Mouse (Mus musculus): ENCODE measurements around the gene Ppp1r15a.
"Not testable (repeated sequence)": the region's sequence is repeated elsewhere in the genome, so short reads cannot be mapped to it uniquely, and the experiment has no call there.

Gene Ppp1r15a

DNA sequence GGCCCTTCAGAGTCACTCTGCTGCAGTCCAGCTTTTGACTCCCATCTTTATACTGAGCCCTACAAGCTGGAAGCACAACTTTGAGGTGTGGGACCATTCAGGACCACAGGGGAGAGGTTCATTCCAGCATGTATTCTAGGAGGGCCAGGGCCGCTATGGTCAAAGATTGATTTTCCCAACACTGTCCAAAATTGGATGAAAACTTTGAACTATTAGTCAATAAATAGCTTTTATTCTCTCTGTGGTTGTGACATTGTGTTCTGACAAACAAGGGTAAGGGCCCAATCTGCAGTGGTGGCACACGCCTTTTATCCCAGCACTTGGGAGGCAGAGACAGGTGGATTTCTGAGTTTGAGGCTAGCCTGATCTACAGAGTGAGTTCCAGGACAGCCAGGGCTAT, 27.9 kb upstream of the Ppp1r15a start:
- in situ Hi-C loops (cut with MboI; ENCODE audit: low pct_unique_long_range_greater_than_20kb in 1 of 2, low sequenced_read_pairs in 2 of 2, unreplicated experiment in 1 of 2) = no loop called here

DNA sequence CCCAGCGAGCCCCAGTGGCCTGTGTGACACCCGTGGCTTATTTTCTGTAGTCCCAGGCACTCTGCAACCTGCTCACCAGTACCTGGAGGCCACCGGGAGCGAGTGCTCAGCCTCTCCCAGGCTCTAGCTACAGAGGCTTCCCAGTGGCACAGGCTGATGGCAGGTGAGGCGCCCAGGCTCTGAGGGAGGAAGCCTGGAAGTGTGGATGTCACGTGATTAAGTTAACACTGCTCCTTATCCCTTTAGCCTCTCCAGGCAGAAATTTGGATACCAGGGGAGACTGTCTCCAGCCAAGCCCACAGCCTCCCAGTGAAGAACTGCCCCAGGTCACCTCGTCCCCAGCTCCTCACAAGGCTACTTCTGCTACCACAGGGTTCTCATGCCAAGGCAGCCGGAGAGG, 27.5 kb upstream of the Ppp1r15a start:
- in situ Hi-C loops (cut with MboI; ENCODE audit: low pct_unique_long_range_greater_than_20kb in 1 of 2, low sequenced_read_pairs in 2 of 2, unreplicated experiment in 1 of 2) = no loop called here

DNA sequence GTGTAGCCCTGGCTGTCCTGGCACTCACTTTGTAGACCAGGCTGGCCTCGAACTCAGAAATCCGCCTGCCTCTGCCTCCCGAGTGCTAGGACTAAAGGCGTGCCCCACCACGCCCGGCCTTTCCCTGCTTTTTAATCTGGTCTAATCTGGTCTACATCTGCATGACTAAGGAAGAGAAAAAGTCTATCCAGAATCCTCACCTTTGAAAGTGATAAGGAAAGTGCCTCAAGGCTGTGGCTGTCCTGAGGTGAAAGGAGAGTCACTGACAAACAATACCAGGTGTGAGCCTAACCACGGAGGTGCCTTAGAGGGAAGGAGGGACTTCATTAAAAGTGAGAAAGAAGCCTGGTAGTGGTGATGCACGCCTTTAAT, 25.4 kb upstream of the Ppp1r15a start:
- in situ Hi-C loops (cut with MboI; ENCODE audit: low pct_unique_long_range_greater_than_20kb in 1 of 2, low sequenced_read_pairs in 2 of 2, unreplicated experiment in 1 of 2) = no loop called here

DNA sequence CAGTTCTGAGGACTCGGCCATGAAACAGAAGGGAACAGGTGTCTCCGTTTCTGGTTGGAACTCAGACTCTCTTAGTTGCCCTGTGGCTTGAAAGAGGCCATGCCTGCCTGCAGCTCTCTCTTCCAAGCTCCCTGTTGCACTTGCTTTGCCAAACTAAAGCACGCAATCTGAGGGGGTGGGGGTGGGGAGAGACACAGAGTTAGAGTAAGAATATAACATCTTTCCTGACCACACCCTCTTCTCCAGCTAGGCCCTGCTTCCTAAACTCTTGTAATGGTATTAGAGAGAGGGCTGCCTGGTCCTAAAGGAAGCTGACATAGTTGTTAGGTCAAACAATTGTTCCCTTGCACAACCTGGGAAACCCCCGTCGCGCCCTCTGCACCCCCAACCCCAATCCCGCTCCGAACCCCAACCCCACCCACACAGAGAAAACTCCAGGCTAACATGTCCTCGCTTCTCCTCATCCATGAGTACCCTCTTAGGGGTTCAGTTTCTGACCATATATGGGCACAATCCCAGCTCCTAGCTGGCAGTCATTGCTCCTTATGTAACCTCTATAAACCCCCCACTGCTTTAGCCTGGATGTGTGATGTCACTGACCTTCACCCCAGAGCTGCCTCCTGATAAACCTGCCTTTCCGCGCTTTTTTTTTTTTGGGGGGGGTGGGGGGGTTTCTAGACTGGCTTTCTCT, 24.9 kb upstream of the Ppp1r15a start:
- in situ Hi-C loops (cut with MboI; ENCODE audit: low pct_unique_long_range_greater_than_20kb in 1 of 2, low sequenced_read_pairs in 2 of 2, unreplicated experiment in 1 of 2) = no loop called here

DNA sequence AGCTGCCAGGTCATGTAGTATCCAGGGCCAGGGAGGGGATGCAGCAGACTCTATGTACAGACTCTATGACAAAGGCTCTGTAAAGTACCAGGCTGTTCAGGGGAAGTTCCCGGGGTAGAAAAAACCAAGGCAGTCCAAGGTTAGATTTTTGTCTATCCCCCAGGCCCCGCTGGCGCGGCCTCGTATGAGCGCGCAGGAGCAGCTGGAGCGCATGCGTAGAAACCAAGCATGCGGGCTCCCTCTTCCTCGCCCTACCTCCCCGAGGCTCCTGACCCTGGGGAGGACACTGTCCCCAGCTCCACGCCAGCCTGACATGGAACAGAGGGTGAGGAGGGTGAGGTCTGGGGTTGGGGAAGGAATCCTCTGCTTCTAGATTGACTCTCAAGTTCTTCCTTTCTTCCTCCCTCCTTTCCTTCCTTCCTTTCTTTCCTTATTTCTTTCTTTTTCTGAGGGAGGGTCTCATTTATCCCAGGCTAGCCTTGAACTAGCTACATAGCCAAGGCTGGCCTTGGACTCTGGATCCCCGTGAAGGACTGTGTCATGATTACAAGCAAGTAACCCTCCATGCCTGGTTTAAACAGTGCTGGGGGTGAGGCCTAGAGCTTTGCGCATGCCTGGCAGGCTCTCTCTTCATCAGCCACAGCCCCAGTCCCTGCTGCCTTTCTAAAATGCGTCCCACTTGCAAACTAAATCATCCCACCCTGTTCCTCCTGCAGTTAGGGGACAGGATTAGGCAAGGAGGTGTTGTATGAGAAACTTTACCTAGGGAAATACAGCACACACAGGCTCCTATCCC, 23.8 kb upstream of the Ppp1r15a start:
- in situ Hi-C loops (cut with MboI; ENCODE audit: low pct_unique_long_range_greater_than_20kb in 1 of 2, low sequenced_read_pairs in 2 of 2, unreplicated experiment in 1 of 2) = no loop called here

DNA sequence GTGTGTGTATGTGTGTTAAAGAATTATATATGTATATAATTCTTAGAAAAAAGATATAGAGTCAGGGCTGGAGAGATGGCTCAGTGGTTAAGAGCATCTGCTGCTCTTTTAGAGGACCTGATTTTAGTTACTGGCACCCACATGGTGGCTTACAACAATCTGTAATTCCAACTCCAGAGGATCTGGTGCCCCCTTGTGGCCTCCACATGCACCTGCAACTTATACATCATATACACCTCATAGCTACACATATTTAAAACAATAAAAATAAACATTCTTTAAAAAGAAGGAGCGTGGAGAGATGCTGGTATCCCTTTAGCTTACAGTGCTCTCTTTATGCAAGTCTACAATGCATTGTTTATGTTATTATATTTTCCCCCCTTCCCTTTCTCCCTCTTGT, 18.5 kb upstream of the Ppp1r15a start:
- in situ Hi-C loops (cut with MboI; ENCODE audit: low pct_unique_long_range_greater_than_20kb in 1 of 2, low sequenced_read_pairs in 2 of 2, unreplicated experiment in 1 of 2) = no loop called here

DNA sequence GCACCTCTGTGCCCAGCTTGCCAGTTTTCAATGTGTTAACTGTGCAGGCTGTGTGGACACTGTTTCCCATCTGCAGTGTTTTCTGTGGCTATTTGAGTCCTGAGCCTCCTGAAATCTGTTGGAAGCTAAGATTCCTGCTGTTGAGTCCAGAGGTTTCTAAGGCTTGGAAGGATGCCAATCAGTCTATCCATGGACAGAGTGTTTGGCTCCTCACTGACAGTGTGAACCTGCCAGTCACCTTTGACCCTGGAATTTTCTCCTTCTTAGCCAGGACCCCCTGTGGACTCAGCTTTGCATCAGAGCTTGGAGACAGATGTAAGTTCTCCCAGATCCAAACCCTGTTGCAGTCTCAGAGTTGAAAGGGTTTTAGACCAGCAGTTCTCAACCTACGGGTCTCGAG, 14.1 kb upstream of the Ppp1r15a start:
- in situ Hi-C loops (cut with MboI; ENCODE audit: low pct_unique_long_range_greater_than_20kb in 1 of 2, low sequenced_read_pairs in 2 of 2, unreplicated experiment in 1 of 2) = no loop called here

DNA sequence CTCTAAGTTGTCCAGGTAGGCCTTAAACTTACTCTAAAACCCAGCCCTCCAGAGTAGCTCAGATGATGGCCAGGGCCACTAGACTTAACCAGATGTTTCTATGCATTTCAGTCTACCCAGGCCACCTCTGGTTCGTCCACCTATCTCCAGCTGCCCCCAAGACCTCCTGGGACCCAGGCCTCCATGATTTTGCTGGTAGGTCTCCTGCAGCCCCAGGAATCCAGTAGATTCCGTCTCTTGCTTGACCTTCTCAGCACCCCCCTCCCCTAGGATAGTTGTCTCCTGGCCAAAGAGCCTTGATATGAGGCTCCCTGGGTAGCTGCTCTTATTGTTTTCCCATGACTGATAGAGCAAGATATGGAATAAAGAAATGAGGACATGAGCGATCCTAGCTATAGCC, 13.0 kb upstream of the Ppp1r15a start:
- in situ Hi-C loops (cut with MboI; ENCODE audit: low pct_unique_long_range_greater_than_20kb in 1 of 2, low sequenced_read_pairs in 2 of 2, unreplicated experiment in 1 of 2) = no loop called here

DNA sequence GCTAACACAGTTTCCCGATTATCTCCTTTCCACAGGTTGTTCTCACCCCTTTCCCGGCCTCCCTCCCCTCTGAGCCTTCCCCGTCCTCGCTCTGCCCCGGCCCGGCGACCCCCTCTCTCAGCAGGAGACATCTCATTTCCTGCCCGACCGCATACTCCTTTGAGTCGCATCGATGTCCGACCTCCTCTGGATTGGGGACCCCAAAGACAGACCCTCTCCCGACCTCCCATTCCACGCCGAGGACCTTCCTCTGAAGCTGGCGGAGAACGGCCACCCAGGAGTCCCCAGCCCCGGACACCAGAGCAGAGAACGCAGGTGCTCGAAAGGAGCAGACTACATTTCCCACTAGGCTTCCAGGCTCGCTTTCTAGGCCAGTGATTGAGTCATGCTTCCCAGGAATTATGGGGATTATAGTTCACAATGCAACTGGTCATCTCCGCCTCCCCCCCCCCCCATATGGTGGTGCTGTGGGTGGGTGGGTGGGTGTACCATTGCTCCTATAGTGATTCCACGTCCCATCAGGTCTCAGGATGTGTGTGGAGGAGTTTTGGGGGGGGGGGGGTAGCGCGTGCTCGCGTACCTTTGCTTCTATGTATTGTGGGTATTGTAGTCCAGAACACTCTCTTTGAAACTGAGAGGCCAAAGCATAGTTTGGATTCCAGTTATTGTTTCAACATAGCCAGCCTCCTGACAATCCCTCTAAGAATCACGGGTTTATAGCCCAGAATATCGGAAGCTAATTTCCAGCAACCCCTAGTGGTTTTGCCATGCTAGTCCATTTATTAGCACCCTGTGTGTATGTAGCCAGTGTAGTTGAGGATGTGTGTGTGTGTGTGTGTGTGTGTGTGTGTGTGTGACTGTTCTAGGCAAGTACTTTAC, 12.3 kb upstream of the Ppp1r15a start:
- in situ Hi-C loops (cut with MboI; ENCODE audit: low pct_unique_long_range_greater_than_20kb in 1 of 2, low sequenced_read_pairs in 2 of 2, unreplicated experiment in 1 of 2) = no loop called here

DNA sequence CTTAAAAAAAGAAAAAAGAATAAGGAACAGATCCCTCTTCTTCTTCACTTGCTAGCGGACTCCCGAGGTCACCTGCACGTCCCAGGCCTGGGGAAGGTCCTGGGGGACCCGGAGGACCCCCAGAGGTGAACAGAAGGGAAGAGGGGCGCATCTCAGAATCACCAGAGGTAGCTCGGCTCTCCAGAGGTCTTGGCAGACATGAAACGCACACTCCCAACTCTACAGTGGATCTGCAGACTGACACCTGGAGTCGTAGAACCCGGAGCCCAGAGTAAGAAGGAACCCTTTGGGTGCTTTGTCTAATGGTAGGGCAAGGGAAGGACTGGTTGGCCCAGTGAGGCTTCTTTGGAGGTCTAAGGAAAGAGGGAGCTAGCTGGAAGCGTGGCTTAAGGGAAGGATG, 11.5 kb upstream of the Ppp1r15a start:
- in situ Hi-C loops (cut with MboI; ENCODE audit: low pct_unique_long_range_greater_than_20kb in 1 of 2, low sequenced_read_pairs in 2 of 2, unreplicated experiment in 1 of 2) = no loop called here

DNA sequence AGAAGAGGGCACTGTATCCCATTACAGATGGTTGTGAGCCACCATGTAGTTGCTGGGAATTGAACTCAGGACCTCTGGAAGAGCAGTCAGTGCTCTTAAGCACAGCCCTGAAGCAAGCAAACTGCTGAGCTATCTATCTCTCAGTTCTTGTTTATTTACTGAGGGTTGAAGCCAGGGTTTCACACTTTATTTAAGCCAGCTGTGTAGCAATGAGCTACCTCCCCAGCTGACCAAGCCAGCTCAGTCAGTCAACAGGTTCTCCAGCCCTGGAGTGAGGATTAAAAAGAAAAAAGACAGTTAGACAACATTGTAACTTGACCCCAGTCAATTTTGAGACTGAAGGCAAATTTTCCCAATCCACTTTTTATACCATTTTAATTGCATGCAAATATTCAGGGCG, 9.6 kb upstream of the Ppp1r15a start:
- in situ Hi-C loops (cut with MboI; ENCODE audit: low pct_unique_long_range_greater_than_20kb in 1 of 2, low sequenced_read_pairs in 2 of 2, unreplicated experiment in 1 of 2) = no loop called here

DNA sequence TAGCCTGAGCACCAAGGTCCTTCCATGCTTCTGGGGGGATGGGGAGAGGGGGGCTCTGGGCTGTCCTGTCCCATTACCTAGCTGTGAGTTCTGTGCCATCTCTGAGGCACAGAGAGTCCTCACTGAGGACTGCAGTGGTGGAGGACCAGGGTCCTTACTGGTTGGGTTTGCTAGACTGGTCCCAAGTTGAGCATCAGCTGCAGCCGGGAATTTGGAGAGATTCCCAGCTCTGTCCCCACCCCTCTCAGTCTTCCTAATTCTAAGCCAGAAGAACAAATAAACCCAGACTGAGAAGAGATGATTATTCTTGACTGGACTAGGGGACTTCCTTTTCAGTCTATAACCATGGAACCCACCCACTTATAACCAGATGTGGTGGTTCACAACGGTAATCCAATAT, 4.6 kb upstream of the Ppp1r15a start:
- in situ Hi-C loops (cut with MboI; ENCODE audit: low pct_unique_long_range_greater_than_20kb in 1 of 2, low sequenced_read_pairs in 2 of 2, unreplicated experiment in 1 of 2) = no loop called here

DNA sequence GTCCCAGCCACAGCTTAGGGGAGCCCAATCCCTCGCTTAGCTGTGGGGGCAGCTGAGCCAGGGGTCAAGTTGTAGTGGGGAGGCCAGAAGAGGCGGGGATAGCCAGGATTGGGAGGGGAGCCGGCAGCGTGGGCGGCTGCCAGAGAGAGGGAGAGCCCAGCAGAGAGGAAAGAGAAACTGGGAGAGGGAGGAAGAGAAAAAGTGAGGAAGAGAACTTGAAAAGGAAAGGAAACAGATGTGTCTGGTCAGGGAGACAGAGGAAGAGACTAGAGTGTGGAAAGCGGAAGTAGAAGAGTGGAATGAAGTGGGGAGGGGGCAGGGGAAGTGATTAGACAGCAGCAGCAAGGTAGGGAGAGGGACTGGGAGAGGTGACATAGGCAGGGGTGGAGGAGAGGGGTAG, 3.4 kb upstream of the Ppp1r15a start:
- in situ Hi-C loops (cut with MboI; ENCODE audit: low pct_unique_long_range_greater_than_20kb in 1 of 2, low sequenced_read_pairs in 2 of 2, unreplicated experiment in 1 of 2) = no loop called here

DNA sequence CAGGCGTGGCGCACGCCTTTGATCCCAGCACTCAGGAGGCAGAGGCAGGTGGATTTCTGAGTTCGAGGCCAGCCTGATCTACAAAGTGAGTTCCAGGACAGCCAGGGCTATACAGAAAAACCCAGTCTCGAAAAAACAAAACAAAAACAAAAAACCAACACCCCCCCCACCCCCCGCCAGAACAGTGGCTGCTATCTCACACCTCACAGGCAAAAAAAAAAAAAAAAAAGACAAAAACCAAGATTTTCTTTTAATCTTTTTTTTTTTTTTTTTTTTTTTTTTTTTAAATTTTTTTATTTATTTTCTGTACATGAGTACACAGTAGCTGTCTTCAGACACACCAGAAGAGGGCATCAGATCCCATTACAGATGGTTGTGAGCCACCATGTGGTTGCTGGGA, 1.1 kb upstream of the Ppp1r15a start:
- in situ Hi-C loops (cut with MboI; ENCODE audit: low pct_unique_long_range_greater_than_20kb in 1 of 2, low sequenced_read_pairs in 2 of 2, unreplicated experiment in 1 of 2) = not testable (repeated sequence)

DNA sequence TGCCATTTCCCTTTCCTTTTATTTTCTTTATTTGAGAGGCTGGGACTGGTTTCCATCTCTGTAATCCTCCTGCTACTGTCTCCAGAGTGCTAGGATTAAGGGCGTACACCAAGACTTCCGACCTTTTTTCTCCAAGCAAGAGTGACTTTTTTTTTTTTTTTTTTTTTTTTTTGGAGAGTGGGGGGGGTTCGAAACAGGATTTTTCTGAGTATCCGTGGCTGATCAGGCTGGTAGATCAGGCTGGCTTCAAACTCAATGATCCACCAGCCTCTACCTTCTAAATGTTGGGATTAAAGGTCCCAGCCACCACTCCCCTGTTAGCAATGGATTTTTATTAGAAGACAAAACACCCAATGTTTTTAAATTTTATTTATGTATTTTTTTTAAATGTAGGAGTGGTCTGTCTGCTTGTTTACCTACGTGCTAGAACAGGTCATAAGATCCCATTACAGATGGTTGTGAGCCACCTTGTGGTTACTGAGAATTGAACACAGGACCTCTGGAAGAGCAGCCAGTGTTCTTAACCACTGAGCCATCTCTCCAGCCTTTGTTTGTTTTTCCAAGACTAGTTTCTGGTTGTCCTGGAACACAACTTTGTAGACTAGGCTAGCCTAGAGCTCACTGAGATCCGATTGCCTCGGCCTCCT, 529 bp upstream of the Ppp1r15a start:
- in situ Hi-C loops (cut with MboI; ENCODE audit: low pct_unique_long_range_greater_than_20kb in 1 of 2, low sequenced_read_pairs in 2 of 2, unreplicated experiment in 1 of 2) = no loop called here

DNA sequence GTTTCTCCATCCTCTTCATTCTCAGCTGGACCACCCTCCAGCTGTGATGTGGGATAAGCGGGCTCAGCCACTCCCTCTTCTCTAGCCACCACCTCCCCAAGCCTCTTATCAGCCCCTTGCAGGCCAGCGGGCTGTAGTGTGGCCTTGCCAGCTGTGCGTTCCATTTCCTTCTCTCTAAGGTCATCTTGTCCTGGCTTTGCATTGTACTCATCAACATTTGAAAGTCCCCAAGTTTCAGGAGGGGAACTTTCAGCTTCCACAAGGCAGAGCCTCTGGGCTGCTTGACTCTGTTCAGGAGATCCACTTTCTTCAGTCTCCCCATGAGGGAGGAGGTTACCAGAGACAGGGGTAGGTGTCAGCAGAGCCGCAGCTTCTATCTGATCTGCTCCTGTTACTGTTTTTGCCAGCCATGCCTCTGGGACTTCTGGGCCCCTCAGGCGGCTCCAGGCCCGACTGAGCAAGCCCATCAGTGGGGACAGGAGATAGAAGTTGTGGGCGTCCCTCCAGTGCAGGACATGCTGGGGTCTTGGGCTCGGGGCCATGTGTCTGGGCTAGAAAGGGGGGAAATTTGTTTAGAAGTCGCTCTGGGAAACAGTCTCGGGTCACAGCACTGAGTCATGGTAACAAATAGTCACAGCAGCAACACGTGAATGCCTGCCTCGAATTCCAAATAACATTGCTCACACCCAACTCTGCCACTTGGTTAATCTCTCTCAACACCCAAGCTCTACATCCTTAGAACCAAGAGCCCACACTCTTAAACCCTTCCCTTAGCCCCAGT, 1.0 kb downstream of the Ppp1r15a start:
- in situ Hi-C loops (cut with MboI; ENCODE audit: low pct_unique_long_range_greater_than_20kb in 1 of 2, low sequenced_read_pairs in 2 of 2, unreplicated experiment in 1 of 2) = no loop called here

DNA sequence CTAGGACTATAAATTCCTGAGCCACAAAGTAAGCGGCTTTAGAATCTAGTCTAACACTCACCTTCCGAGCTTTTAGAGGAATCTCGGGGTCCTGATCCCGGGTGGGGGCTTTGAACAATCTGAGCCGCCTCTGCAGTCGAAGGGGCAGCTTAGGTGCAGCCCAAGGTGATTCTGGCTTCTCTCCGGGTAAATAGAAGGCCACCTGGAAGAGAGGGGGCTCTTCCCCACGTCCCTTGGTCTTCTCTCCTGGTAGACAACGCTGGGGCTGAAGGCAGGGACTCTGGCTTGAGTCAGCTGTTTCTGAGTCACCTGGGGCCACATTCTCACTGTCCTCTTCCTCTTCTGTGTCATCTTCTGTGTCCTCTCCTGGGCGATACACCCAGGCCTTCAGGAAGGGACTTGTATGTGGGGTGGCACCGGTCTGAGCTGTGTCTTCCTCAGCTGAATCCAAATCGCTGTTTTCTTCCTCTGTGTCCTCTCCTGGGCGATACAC, 2.3 kb downstream of the Ppp1r15a start:
- in situ Hi-C loops (cut with MboI; ENCODE audit: low pct_unique_long_range_greater_than_20kb in 1 of 2, low sequenced_read_pairs in 2 of 2, unreplicated experiment in 1 of 2) = no loop called here
